Mouse (Mus musculus): ENCODE data around the gene St8sia1.

Gene St8sia1

DNA sequence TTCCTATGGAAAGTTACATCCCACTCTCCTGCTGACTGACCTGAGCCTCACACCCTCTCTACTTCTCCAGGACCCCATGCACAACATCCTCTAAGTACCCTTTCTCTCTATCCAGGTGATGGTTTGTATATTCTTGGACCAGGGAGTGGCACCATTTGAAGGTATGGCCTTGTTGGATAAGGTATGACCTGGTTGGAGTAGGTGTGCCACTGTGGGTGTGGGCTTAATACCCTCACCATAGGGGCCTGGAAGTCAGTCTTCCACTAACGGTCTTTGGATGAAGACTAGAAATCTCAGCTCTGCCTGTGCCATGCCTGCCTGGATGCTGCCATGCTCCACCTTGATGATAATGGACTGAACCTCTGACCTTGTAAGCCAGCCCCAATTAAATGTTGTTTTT, 125.8 kb downstream of the St8sia1 start:
- in situ Hi-C loops (cut with MboI, MseI) = no loop called here

DNA sequence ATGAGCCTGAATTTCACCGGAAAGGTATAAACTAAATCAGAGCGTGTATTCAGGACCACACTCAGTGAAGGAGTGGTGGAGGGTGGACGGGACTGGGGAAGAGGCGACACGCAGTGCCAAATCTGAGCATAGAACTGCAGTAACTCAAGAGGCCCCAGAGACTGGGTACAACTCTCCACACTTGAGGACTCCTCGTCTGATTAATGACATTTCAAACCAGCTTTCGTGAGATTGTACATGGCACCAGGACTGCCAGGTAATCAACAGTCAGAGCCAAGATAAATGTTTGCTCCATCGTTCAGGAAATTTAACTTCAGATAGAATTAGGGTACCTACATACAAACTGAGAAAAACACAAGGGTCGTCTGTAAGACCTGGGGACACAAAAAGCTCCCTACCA, 126.9 kb downstream of the St8sia1 start:
- in situ Hi-C loops (cut with MboI, MseI) = no loop called here

DNA sequence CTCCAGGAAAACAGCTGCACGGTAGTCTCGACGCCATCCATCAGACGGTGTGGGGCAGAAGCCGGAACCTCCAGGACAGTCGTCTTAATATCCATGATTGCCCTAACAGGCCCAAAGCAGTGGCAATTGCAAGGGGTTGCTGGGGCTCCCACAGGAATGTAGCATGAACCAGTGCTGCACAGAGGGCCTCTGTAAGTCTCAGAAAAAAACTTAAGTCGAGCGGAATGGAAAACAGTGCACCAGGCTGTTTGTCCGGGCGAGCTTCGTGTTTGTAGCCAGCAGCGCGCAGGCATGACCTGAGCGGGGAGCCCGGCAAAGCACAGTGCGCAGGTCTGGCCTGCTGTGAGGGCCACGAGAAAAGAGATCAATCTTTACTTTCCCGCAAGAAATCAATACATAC, 128.5 kb downstream of the St8sia1 start:
- in situ Hi-C loops (cut with MboI, MseI) = no loop called here

DNA sequence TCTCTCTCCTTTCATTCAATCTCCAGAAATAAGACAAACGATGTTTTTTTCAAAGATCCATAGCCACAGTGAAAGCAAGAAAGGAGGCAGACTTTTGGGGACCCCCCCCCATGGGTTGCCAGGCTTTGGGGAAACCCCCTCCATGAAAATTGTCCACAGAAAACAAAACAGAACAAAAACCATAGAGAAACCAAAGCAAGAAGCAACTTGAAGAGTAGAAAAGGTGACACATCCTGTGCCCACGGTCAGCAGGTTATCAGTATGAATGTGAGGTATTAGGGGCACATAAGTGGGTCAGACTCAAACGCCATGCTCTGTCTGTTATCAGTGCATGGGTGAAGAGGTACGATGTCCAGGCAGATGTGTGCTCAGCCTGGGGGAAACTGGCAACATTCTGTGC, 129.3 kb downstream of the St8sia1 start:
- in situ Hi-C loops (cut with MboI, MseI) = no loop called here

DNA sequence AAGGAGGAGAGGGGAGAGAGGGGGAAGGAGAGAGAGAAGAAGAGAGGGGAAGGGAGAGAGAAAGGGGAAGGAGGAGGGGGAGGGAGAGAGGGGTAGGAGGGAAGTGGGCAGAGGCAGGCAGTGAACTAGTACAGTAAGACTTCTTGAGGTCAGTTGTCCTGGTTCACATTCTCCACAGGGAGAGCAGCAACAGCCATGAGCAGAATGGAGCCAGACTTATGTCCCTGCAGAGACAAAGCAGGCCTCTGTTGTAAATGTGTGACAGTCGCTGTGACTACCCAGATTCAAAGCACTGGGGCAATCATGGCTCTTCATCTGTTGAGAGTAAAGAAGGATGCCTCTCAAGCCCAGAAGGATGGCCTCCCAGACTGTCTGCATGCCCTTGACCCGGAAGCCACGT, 132.5 kb downstream of the St8sia1 start:
- in situ Hi-C loops (cut with MboI, MseI) = no loop called here

DNA sequence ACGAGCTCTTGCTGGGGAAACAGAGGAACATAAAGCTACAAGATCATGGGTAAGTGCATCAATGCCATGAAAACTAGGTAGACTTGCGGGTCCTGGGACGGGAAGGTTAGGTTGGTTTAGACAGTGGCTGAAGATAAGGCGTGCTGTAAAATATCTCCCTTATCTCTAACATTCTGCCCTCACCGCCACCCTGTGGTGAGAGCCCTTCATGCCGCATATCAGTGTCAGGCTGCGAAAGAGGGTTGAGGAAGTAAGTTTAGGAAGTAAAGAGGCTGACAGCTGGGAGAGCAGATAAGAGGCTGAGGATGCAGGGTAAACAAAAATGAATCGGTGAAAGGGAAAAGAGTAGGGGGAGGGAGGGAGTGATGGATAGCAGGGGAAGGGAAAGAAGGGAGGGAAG, 133.0 kb downstream of the St8sia1 start:
- in situ Hi-C loops (cut with MboI, MseI) = no loop called here

DNA sequence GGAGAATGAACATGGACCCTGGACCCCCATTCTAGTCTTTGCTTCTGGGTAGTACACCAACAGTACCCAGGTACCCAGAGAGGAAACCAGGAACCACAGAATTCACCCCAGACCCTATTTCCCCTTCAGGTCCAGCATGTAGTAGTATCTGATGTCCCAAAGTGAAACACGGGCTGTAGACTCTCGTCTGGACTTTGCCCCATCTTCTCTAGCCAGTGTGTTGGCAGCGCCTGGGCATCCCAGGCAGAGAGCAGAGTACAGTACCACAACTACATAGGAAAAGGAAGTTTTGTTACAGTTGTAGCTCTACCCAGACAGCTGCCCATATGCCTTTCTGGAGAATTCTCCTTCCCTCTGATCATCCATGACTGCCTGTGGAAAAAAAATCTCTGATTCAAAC, 134.0 kb downstream of the St8sia1 start:
- in situ Hi-C loops (cut with MboI, MseI) = no loop called here

DNA sequence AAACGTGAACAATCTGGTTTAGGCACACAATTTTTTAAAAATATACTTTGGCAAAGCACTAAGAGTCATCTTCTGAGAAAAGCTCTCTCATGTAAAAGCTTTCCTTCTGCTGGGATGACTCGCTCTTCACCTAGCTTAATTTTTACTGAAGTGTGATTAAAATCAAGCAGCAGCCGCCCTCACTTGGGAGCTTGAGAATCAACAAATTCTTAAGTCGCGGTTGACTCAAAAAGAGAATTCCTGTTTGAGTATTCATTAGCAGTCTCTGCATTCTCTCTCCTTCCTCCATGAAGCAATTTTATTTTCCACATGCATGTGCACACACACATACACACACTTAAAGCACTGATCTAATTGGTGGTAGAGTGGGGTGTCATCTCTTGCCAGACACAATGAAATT, 138.8 kb downstream of the St8sia1 start:
- in situ Hi-C loops (cut with MboI, MseI) = no loop called here

DNA sequence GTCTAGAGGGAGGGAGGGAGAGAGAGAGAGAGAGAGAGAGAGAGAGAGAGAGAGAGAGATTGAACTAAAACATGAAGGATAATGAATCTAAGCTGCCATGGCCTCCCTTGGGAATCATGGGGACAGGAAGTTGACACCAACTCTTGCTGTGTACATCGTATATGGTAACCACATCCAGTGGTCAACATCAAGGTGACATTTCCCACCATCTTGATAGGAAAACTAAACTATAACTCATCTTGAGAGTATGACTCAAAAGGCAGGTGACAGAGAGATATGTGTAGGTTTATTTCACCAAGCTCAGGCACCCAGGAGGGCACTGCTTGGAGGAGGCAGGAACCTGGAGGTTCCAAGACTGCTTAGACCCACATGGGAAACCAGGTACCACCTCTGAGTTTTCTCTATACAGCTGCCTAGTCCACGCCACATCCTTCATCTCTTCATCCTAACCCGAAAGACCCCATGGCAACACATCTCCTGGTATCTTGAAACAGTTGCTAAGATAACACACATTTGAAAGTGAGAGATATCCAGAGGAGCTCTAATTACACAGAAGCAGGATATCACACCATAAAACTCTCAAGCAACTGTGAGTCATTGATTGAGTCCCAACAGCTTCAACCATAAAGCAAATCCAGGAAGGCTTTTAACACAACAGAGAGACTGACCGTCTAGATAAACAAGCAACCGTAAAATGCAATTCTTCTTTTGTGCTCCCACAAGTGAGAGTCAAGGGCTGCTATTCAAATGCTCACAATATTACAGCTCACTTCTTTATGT, 141.1 kb downstream of the St8sia1 start:
- in situ Hi-C loops (cut with MboI, MseI) = no loop called here

DNA sequence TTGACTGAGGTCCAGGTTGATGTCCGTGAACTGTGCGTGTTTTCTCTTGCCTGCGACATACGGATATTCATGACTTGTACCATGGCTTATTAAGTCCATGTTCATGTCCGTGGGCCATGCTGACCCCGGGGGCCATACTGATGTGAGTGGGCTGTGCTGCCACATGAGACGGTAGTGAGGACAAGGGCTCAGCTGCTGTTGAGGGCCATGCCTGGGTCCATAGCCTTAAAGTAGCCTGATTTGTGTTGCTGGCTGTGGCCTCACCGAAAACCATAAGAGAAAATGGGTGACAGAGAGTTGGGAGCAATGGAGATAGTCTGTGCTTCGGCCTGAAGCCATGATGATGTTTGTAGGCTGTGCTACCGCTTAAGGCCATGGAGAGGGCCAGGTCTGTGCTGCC, 145.9 kb downstream of the St8sia1 start:
- in situ Hi-C loops (cut with MboI, MseI) = no loop called here

DNA sequence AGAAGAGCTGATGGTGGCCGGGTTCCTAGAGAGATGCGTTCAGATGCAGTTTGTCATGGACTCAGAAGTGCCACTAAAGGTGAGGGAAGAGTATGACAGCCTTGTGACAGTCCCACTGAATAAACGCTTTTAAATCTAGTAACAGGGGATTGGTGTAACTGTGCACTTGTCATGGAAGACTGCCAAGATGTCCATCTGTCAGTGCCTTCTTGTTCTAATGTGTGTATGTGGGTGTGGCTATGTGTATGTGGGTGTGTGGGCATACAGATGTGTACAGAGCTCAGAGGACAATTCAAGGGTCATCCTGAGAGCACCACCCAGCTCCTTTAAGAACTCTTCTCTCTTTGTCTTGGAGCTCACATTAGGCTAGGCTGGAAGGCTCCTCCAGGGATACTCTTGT, 148.7 kb downstream of the St8sia1 start:
- in situ Hi-C loops (cut with MboI, MseI) = no loop called here

DNA sequence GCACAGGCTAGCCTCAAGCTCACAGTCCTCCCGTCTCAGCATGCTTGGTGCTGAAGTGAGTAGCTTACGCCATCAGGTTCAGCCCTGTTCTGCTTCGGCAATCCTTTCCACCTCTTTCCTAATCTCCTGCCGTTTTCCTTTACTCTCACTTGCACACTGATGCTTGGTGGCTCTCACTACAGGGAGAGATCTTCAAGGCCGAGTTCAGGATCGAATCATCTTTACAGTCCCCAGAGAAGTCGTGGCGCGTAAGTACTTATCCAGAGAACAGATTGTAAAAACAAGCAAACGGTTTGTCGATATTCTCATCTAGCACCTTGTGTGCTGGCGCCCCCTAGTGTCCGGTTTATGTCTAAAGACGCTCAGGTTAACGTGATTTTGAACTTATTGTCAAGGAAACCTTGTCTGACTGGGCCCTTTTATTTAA, 149.7 kb downstream of the St8sia1 start:
- in situ Hi-C loops (cut with MboI, MseI) = no loop called here

DNA sequence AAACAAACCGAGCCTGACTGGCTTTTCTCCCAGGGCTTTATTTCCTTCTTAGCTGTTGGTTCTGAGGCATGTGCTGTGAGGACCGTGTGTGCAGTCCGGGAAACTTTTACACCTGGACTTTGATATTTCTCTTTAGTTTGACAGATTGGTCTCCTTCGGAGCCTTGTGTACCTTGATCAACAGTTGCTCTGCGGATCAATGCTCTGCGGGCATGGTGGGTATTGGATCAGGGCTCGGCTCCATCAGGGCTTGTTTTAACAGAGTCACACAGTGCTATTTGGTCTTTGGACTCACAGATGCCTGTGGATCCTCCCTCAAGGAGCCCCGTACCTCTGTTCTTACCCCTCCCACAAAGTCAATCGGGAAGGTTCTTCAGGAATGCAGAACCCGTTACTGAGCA, 150.2 kb downstream of the St8sia1 start:
- in situ Hi-C loops (cut with MboI, MseI) = no loop called here

DNA sequence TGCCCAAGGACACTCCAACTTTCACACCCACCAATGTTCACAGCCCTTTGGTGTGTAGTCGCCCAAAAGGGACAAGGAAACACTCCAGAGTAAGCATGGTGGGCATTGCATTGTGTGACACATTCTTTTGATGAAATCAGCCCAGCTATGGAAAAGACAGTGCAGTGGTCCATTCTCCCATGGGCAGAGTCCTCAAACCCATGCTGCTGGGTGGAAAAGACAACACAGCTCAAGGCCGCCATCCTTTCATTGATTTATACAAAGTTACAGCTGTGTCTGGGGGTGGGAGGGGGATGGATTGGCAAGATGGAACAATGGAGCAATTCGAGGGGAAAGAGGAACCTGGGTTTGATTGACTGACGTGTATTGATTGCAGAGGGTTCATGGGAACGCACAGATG, 151.3 kb downstream of the St8sia1 start:
- in situ Hi-C loops (cut with MboI, MseI) = no loop called here

DNA sequence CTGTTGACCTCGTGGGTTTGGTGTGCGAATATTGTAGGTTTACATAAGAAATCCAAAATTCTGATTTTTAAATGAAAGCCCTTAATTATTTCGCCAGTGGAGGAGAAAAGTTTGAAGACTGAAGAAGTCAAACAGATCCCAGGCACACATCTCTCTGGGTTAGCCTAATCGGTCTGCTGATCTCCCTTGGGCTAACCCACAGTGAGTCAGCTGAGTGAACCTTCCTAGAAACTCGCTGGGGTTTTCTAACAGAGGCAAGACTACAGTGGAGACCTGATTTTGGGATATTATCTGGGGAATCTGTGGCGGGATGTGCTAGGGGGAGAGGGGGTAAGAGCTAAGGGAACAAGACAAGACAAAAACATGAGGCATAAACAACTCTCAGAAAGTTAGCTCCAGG, 154.0 kb downstream of the St8sia1 start:
- in situ Hi-C loops (cut with MboI, MseI) = no loop called here

DNA sequence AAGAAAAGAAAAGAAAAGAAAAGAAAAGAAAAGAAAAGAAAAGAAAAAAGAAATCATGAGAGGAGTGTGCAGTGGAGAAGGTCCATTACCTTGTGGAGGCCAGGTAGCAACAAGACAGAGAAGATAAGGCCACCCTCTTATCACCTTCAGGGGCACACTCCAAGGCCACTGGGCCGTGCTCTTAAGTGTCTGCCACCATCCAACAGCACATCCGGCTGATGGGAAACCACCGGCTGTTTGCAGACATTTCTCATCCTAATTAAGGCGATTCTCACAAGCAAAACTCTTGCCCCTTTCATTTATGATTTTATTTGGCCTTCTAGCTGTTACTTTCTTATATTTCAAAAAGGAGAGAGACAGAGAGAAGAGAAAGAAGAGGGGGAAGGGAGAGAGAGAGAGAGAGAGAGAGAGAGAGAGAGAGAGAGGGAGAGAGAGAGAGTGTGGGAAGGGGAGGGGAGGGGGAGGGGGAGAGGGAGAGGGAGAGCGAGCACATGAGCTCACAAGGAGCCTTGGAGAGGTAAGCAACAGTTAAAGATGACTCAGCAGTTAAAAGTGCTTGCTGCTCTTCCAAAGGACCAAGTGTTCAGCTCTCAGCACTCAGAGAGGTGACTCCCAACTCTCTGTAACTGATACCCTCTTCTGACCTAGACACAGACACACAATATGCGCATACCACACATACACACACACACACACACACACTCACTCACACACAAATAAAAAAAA, 154.7 kb downstream of the St8sia1 start:
- in situ Hi-C loops (cut with MboI, MseI) = no loop called here

DNA sequence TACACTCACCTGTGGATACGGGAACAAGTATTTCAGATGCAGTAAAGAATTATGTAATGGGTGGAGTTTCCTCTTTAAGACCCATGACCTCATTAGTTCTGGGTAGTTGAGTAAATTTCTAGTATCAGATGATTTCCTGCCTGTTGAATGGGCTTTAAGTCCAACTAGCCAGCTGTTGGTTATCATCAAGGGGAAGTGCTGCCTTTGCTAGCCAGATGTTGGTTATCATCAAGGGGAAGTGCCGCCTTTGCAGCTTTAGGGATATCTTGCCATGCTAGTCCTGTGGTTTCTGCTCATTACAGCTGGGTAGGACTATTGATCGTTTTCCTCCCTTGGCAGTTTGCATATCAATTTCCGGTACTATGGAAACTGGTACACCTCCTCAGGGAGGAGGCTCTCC, 157.9 kb downstream of the St8sia1 start:
- in situ Hi-C loops (cut with MboI, MseI) = no loop called here

DNA sequence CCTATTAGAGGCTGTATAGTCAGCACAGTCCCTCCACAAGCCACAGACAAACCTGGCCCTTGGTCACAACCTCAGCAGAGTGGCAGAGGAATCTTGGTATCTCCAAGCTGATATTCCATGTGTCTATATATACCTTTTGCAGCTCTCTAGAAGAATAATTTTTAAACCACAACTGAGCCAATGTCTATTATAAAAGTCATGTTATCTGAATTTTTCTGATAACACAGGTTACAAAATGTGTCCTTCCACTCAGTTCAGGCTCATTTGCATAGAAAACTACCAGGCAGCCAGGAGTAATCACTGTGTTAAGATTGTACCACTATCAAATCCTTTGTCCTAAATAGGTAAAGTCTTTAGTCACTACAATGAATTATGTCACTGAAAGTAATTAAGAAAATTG, 159.8 kb downstream of the St8sia1 start, which contains the start of gene Sult6b2:
Gene Sult6b2 (minus strand): TSS at position 101 of the 400 bp plus-strand sequence.
- in situ Hi-C loops (cut with MboI, MseI) = no loop called here

DNA sequence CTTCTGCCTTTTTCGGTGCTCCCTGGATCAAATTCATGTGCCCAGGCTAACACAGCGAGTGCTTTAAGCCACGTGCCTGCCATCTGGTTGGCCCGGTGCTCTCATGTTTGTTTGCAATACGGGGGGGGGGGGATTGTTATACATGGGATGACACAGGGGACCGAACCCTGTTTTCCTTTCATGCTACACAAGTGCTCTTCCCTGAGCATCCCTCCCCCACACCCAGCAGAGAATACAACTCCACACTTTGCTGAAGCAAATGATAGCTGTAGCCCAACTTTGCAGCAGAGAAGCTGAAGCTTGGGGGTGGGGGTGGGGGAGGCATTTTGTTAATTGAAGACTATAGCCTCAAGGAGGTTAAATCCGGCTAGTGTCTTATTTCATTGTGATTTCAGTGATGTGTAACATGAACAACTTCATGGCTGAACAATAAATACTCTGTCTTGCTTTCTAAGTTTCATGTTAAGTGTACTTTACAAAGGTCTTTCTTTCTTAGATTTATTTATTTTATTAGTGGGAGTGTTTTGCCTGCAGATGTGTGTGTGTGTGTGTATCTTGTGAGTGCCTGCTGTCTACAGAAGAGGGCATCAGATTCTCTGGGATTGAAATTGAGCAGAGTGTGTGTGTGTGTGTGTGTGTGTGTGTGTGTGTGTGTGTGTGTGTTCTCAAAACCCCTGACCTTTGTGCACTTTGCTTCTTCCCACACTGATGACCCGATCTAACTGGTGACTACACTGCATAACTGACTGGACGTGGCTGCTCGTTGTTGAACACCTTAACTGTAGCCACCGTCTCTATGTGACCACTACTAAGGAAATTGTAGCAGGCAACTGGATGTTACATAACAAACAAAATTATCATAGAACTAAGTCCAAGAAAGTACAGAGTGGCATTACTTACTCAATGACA, 161.4 kb downstream of the St8sia1 start:
- in situ Hi-C loops (cut with MboI, MseI) = no loop called here

DNA sequence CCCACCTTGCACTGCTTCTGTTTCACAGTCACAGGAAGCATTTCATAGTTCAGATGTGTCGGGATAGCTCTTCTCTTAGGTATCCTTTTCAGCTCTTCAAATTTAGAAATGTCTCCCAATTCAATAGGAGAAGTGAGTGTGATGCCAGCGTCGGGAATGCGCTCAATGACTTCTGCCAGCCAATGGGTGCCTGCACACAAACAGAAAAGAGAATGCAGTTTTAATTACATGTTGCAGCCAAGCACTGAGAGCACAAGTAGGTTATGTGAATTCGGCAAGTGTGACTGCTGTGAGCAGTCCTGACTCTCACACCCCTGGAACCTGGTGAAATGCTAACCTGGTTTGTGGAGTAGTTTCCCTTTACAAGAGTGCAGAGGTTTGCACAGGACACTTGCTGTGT, 162.6 kb downstream of the St8sia1 start:
- in situ Hi-C loops (cut with MboI, MseI) = no loop called here

DNA sequence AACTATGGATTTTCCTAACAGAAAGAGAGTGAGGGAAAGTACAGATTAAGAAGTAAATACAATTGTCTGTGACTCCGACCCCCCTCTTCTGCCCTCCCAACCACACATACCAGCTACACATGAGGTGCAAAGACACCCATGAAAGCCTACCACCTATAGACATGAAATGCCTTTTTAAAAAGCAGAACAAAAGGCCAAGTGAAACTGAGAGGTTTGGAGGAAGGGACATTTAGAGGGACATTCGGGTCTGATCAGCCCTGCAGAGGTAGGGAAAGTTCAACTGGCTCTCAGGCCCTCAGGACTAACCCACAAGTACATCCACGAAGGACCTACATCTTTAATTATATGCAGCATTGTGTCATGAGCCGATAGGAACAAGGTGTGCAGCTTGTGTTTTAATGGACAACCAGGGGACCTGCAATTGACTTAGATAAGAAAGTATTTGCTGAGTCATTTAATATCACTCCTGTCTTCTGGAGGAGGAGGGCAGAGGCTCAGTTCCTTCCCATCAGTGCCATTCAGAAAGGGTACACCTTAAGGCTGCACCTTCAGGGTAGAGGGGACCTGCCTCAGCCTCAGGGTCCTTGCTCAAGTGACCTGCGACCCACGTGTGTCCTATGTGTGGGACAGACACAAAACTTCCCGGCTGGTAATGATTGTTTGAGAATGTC, 164.4 kb downstream of the St8sia1 start:
- in situ Hi-C loops (cut with MboI, MseI) = no loop called here

DNA sequence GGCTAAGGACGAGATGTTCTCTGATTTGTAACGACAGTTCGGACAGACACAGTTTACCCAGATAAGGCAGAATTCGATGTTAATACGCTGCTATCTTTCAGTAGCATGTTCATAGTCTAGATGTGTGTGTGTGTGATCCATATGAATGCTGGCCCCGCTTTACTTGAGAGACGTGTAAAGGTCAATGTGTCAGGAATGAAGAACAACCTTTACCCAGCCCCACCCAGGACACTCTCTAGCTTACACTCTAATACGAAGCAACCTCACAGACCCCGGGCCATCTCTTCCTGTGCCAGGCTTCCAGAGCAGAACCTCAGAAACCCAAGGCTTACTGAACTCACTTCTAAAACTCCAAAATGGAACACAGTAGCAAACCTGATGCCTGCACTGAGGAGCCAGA, 165.4 kb downstream of the St8sia1 start:
- in situ Hi-C loops (cut with MboI, MseI) = no loop called here

All from T-helper 17 cell (primary cell).